Mouse (Mus musculus) hindlimb bud, embryonic 11.5 days (tissue): ENCODE measurements around the gene Sp7.

Experiments used
- DNase-seq: peaks from one replicate; pipeline ENCODE4 v3.0.0-alpha.2; 2012; ENCODE audit warnings: low read depth, low spot score; ENCODE audit errors: extremely low spot score

The Sp7 gene

GRCm38 (mm10) chr15:102366733-102367344 is at the start of gene Sp7:
Gene Sp7 (minus strand): TSS chr15:102367182.
- DNase-seq = no peak

- no peak for DNase-seq
These were observed 46.7 kb upstream of the Sp7 start for GRCm38 (mm10) chr15:102413687-102414086.

GRCm38 (mm10) chr15:102411077-102411476 is 44.1 kb upstream of the Sp7 start:
- no peak for DNase-seq

GRCm38 (mm10) chr15:102409286-102409685 is 42.3 kb upstream of the Sp7 start:
- no peak for DNase-seq

GRCm38 (mm10) chr15:102408558-102409130 is 41.7 kb upstream of the Sp7 start:
- no peak for DNase-seq

- DNase-seq = no peak
These were observed 40.9 kb upstream of the Sp7 start for GRCm38 (mm10) chr15:102407681-102408557.

- DNase-seq = no peak
These were observed 40.1 kb upstream of the Sp7 start for GRCm38 (mm10) chr15:102406912-102407580.

GRCm38 (mm10) chr15:102406196-102406911 is 39.4 kb upstream of the Sp7 start:
- no peak for DNase-seq

GRCm38 (mm10) chr15:102405489-102406195 is 38.7 kb upstream of the Sp7 start, which contains the start of gene Sp1:
Gene Sp1 (plus strand): TSS chr15:102406143.
- peak; percentile 100 for DNase-seq

- no peak for DNase-seq
These were observed 37.9 kb upstream of the Sp7 start for GRCm38 (mm10) chr15:102404608-102405488.

- no peak for DNase-seq
These were observed 35.2 kb upstream of the Sp7 start for GRCm38 (mm10) chr15:102402210-102402609.

GRCm38 (mm10) chr15:102401278-102401677 is 34.3 kb upstream of the Sp7 start:
- DNase-seq = no peak

GRCm38 (mm10) chr15:102400476-102401045 is 33.6 kb upstream of the Sp7 start:
- no peak for DNase-seq

- no peak for DNase-seq
These were observed 32.5 kb upstream of the Sp7 start for GRCm38 (mm10) chr15:102399229-102400221.

- no peak for DNase-seq
These were observed 31.6 kb upstream of the Sp7 start for GRCm38 (mm10) chr15:102398629-102399028.

- no peak for DNase-seq
These were observed 28.1 kb upstream of the Sp7 start for GRCm38 (mm10) chr15:102395061-102395460.

- DNase-seq = no peak
These were observed 26.6 kb upstream of the Sp7 start for GRCm38 (mm10) chr15:102393584-102394014.
